Mouse (Mus musculus): Measurements from ENCODE around the gene Tmem132d. TPM values are rescaled to one million over a fixed set of nuclear protein-coding genes. Genes with fewer than 3 reads are reported as not detected.

Tmem132d gene
- total RNA-seq, 1 experiment, result 2.5 TPM

DNA sequence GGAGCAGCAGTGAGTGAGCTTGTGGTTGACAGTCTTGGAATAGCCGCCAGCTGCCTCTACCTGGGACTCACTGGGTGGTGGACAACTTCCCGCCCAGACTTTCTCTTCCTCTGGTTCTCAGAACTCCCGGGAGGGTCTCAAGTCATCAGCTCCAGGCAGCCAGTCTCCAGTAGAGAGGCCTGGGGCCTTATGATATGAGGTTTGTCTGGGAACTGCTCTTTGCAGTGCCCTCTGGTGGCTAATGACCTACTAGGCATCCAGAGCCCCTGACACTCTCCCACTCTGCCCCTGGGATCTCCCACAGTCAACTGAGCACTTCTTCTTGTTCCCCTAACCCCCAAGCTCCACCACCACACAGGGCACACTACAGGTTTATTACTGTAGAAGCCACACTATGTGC lies 27.7 kb upstream of the Tmem132d start:
- TF ChIP-seq ZC3H11A (IDR thresholded peaks at IDR 0.05; ENCODE audit: borderline replicate concordance, low read depth, low read length), result no peak
- no peak for TF ChIP-seq MAFK (IDR thresholded peaks at IDR 0.05; ENCODE audit: insufficient read depth, low read depth, low read length)
- TF ChIP-seq HCFC1 (IDR thresholded peaks at IDR 0.05; ENCODE audit: borderline replicate concordance, insufficient read depth, low read length), result no peak
- no peak for TF ChIP-seq CHD2 (IDR thresholded peaks at IDR 0.05; ENCODE audit: low read depth, low read length)
- no peak for TF ChIP-seq ZNF384 (IDR thresholded peaks at IDR 0.05; ENCODE audit: low read depth, low read length)
- in situ Hi-C loops (cut with MboI; ENCODE audit: low sequenced_read_pairs in 2 of 2, unreplicated experiment in 2 of 2), result no loop called here
- H3K4me3 ChIP-seq (ENCODE audit: insufficient read depth in 1 of 2, low read depth in 1 of 2, low read length in 2 of 2, poor library complexity in 1 of 2, severe bottlenecking in 1 of 2), result no peak overlapping the region

DNA sequence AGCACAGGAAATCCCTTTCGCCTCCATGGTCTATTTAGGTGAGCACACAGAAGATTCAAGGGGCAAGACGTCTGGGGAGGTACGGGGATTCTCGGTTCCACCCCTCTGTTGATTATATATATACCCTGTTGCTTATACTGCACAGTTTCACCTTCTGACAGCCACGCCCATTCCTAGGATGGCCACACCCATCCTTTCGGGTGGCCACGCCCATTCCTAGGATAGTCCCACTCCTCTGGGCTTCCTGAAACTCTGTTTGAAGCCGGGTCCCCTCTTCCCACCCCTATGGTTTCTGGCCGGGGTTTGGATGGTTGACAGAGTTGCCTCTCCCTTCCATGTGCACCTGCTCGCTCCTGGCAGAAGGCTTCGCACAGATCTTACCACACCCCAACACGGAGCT lies 22.9 kb upstream of the Tmem132d start:
- H3K4me1 ChIP-seq (ENCODE audit: control insufficient read depth in 2 of 2, insufficient read depth in 2 of 2, low read length in 2 of 2, poor library complexity in 1 of 2), result peaks cover 0 to 12% of the 10 kb centered on the region in 2 experiments; a peak in 1 of 4 replicates
- in situ Hi-C loops (cut with MboI; ENCODE audit: low sequenced_read_pairs in 2 of 2, unreplicated experiment in 2 of 2), result no loop called here

More for the DNA sequence above, 27.7 kb upstream of the Tmem132d start:
- no peak for DNase-seq (ENCODE audit: low read depth, low spot score)
- Histone ChIP-seq H3K9ac (ENCODE audit: insufficient read depth, low read depth, low read length, poor library complexity, severe bottlenecking) (no peak overlapping the region), H3K9me3 (ENCODE audit: control insufficient read depth, insufficient read depth, low read depth, low read length) (no peaks in the 10 kb centered on the region), H3K27ac (ENCODE audit: insufficient read depth, low read depth, low read length, poor library complexity, severe bottlenecking) (no peak overlapping the region), H3K4me1 (ENCODE audit: control insufficient read depth in 2 of 2, insufficient read depth in 2 of 2, low read length in 2 of 2, poor library complexity in 1 of 2) (peaks cover 1 to 10% of the 10 kb centered on the region in 2 experiments; a peak in 2 of 4 replicates), H3K36me3 (ENCODE audit: control insufficient read depth, insufficient read depth, low read length, poor library complexity, severe bottlenecking) (no peaks in the 10 kb centered on the region)

GRCm38 (mm10) chr5:128452196-128452595 lies 19.3 kb upstream of the Tmem132d start:
- Histone ChIP-seq H3K4me3 (ENCODE audit: insufficient read depth in 1 of 2, low read depth in 1 of 2, low read length in 2 of 2, poor library complexity in 1 of 2, severe bottlenecking in 1 of 2) (no peak overlapping the region), H3K36me3 (ENCODE audit: control insufficient read depth, insufficient read depth, low read length, poor library complexity, severe bottlenecking) (no peaks in the 10 kb centered on the region), H3K4me1 (ENCODE audit: control insufficient read depth in 2 of 2, insufficient read depth in 2 of 2, low read length in 2 of 2, poor library complexity in 1 of 2) (peaks cover 0 to 13% of the 10 kb centered on the region in 2 experiments; a peak in 1 of 4 replicates), H3K27ac (ENCODE audit: insufficient read depth, low read depth, low read length, poor library complexity, severe bottlenecking) (no peak overlapping the region), H3K9ac (ENCODE audit: insufficient read depth, low read depth, low read length, poor library complexity, severe bottlenecking) (no peak overlapping the region), H3K9me3 (ENCODE audit: control insufficient read depth, insufficient read depth, low read depth, low read length) (no peaks in the 10 kb centered on the region)
- TF ChIP-seq ZC3H11A (IDR thresholded peaks at IDR 0.05; ENCODE audit: borderline replicate concordance, low read depth, low read length) (no peak), CHD2 (IDR thresholded peaks at IDR 0.05; ENCODE audit: low read depth, low read length) (no peak), HCFC1 (IDR thresholded peaks at IDR 0.05; ENCODE audit: borderline replicate concordance, insufficient read depth, low read length) (no peak), ZNF384 (IDR thresholded peaks at IDR 0.05; ENCODE audit: low read depth, low read length) (no peak)
- no peak for DNase-seq (ENCODE audit: low read depth, low spot score)
- in situ Hi-C loops (cut with MboI; ENCODE audit: low sequenced_read_pairs in 2 of 2, unreplicated experiment in 2 of 2), result no loop called here

More for the DNA sequence above, 22.9 kb upstream of the Tmem132d start:
- Histone ChIP-seq H3K4me3 (ENCODE audit: insufficient read depth in 1 of 2, low read depth in 1 of 2, low read length in 2 of 2, poor library complexity in 1 of 2, severe bottlenecking in 1 of 2) (no peak overlapping the region), H3K27ac (ENCODE audit: insufficient read depth, low read depth, low read length, poor library complexity, severe bottlenecking) (no peak overlapping the region), H3K9me3 (ENCODE audit: control insufficient read depth, insufficient read depth, low read depth, low read length) (no peaks in the 10 kb centered on the region), H3K36me3 (ENCODE audit: control insufficient read depth, insufficient read depth, low read length, poor library complexity, severe bottlenecking) (no peaks in the 10 kb centered on the region), H3K9ac (ENCODE audit: insufficient read depth, low read depth, low read length, poor library complexity, severe bottlenecking) (no peak overlapping the region)
- TF ChIP-seq HCFC1 (IDR thresholded peaks at IDR 0.05; ENCODE audit: borderline replicate concordance, insufficient read depth, low read length) (no peak), MAFK (IDR thresholded peaks at IDR 0.05; ENCODE audit: insufficient read depth, low read depth, low read length) (no peak), CHD2 (IDR thresholded peaks at IDR 0.05; ENCODE audit: low read depth, low read length) (no peak), ZNF384 (IDR thresholded peaks at IDR 0.05; ENCODE audit: low read depth, low read length) (no peak), ZC3H11A (IDR thresholded peaks at IDR 0.05; ENCODE audit: borderline replicate concordance, low read depth, low read length) (no peak)
- DNase-seq (ENCODE audit: low read depth, low spot score), result no peak

GRCm38 (mm10) chr5:128450808-128451207 lies 17.9 kb upstream of the Tmem132d start:
- Histone ChIP-seq H3K36me3 (ENCODE audit: control insufficient read depth, insufficient read depth, low read length, poor library complexity, severe bottlenecking) (no peaks in the 10 kb centered on the region), H3K9ac (ENCODE audit: insufficient read depth, low read depth, low read length, poor library complexity, severe bottlenecking) (no peak overlapping the region), H3K4me1 (ENCODE audit: control insufficient read depth in 2 of 2, insufficient read depth in 2 of 2, low read length in 2 of 2, poor library complexity in 1 of 2) (peaks cover 0 to 11% of the 10 kb centered on the region in 2 experiments; a peak in 1 of 4 replicates), H3K27ac (ENCODE audit: insufficient read depth, low read depth, low read length, poor library complexity, severe bottlenecking) (no peak overlapping the region), H3K4me3 (ENCODE audit: insufficient read depth in 1 of 2, low read depth in 1 of 2, low read length in 2 of 2, poor library complexity in 1 of 2, severe bottlenecking in 1 of 2) (no peak overlapping the region), H3K9me3 (ENCODE audit: control insufficient read depth, insufficient read depth, low read depth, low read length) (no peaks in the 10 kb centered on the region)
- in situ Hi-C loops (cut with MboI; ENCODE audit: low sequenced_read_pairs in 2 of 2, unreplicated experiment in 2 of 2), result no loop called here
- DNase-seq (ENCODE audit: low read depth, low spot score), result no peak
- TF ChIP-seq ZNF384 (IDR thresholded peaks at IDR 0.05; ENCODE audit: low read depth, low read length), result 0 out of 2 replicates have a peak, but pooled peaks have one; percentile 2
- no peak for TF ChIP-seq ZC3H11A (IDR thresholded peaks at IDR 0.05; ENCODE audit: borderline replicate concordance, low read depth, low read length)
- TF ChIP-seq MAFK (IDR thresholded peaks at IDR 0.05; ENCODE audit: insufficient read depth, low read depth, low read length), result no peak
- no peak for TF ChIP-seq HCFC1 (IDR thresholded peaks at IDR 0.05; ENCODE audit: borderline replicate concordance, insufficient read depth, low read length)
- no peak for TF ChIP-seq CHD2 (IDR thresholded peaks at IDR 0.05; ENCODE audit: low read depth, low read length)
